Mouse (Mus musculus): ENCODE results near the gene Fam102a. TPM values are rescaled to one million over a fixed set of nuclear protein-coding genes. Genes with fewer than 3 reads are reported as not detected.

Gene Fam102a
- total and polyA plus RNA-seq, 3 experiments = 28.7 to 35.0 (median 32.7) TPM

- Histone ChIP-seq H3K9me3 (replicated peaks) (no peaks in the 10 kb centered on the region), H3K4me1 (ENCODE audit: insufficient read depth, low read depth, low read length) (peaks cover 28% of the 10 kb centered on the region), H3K36me3 (replicated peaks) (peaks cover 78% of the 10 kb centered on the region), H3K4me3 (ENCODE audit: low read depth, low read length) (no peak overlapping the region), H3K27me3 (ENCODE audit: insufficient read depth, low read length) (peaks cover 15% of the 10 kb centered on the region; the same call in 1 of the 2 replicates)
- no peak for TF ChIP-seq CTCF (IDR thresholded peaks at IDR 0.05; ENCODE audit: low read depth, low read length)
- TF ChIP-seq GATA1 (IDR thresholded peaks at IDR 0.05; ENCODE audit: borderline replicate concordance, low read length) = no peak
- TF ChIP-seq POLR2AphosphoS5 (IDR thresholded peaks at IDR 0.05; ENCODE audit: insufficient replicate concordance, low read depth, low read length) = no peak
- TF ChIP-seq GATA2 (IDR thresholded peaks at IDR 0.05; ENCODE audit: borderline replicate concordance, low read depth, low read length) = no peak
- no peak for TF ChIP-seq TAL1 (conservative IDR thresholded peaks at IDR 0.05; ENCODE audit: low read depth, low read length)
- ATAC-seq (ENCODE audit: extremely low read depth, insufficient number of reproducible peaks, low FRiP score, poor library complexity, severe bottlenecking) = no peak
- DNase-seq (ENCODE audit: low spot score) = no peak
Measured at GRCm38 (mm10) chr2:32551236-32551635, 16.1 kb downstream of the Fam102a start.

GRCm38 (mm10) chr2:32553592-32554148 is 18.5 kb downstream of the Fam102a start:
- Histone ChIP-seq H3K4me3 (ENCODE audit: low read depth, low read length) (no peak overlapping the region), H3K4me1 (ENCODE audit: insufficient read depth, low read depth, low read length) (peaks cover 34% of the 10 kb centered on the region), H3K9me3 (replicated peaks) (no peaks in the 10 kb centered on the region), H3K36me3 (replicated peaks) (peaks cover 80% of the 10 kb centered on the region), H3K27me3 (ENCODE audit: insufficient read depth, low read length) (peaks cover 21% of the 10 kb centered on the region; the same call in 1 of the 2 replicates)
- TF ChIP-seq POLR2AphosphoS5 (IDR thresholded peaks at IDR 0.05; ENCODE audit: insufficient replicate concordance, low read depth, low read length) (no peak), TAL1 (conservative IDR thresholded peaks at IDR 0.05; ENCODE audit: low read depth, low read length) (no peak)
- DNase-seq (ENCODE audit: low spot score) (no peak), ATAC-seq (ENCODE audit: extremely low read depth, insufficient number of reproducible peaks, low FRiP score, poor library complexity, severe bottlenecking) (no peak)

GRCm38 (mm10) chr2:32555484-32555883 is 20.4 kb downstream of the Fam102a start:
- no peaks in the 10 kb centered on the region for H3K9me3 ChIP-seq (replicated peaks)
- peaks cover 16% of the 10 kb centered on the region; the same call in 1 of the 2 replicates for H3K27me3 ChIP-seq (ENCODE audit: insufficient read depth, low read length)
- no peak overlapping the region for H3K4me3 ChIP-seq (ENCODE audit: low read depth, low read length)
- ATAC-seq (ENCODE audit: extremely low read depth, insufficient number of reproducible peaks, low FRiP score, poor library complexity, severe bottlenecking) = no peak
- peaks cover 80% of the 10 kb centered on the region for H3K36me3 ChIP-seq (replicated peaks)
- TF ChIP-seq CTCF (IDR thresholded peaks at IDR 0.05; ENCODE audit: low read depth, low read length) (no peak), GATA2 (IDR thresholded peaks at IDR 0.05; ENCODE audit: borderline replicate concordance, low read depth, low read length) (no peak), POLR2AphosphoS5 (IDR thresholded peaks at IDR 0.05; ENCODE audit: insufficient replicate concordance, low read depth, low read length) (no peak), GATA1 (IDR thresholded peaks at IDR 0.05; ENCODE audit: borderline replicate concordance, low read length) (no peak), TAL1 (conservative IDR thresholded peaks at IDR 0.05; ENCODE audit: low read depth, low read length) (no peak)
- H3K4me1 ChIP-seq (ENCODE audit: insufficient read depth, low read depth, low read length) = peaks cover 38% of the 10 kb centered on the region
- DNase-seq (ENCODE audit: low spot score) = no peak

- TF ChIP-seq GATA1 (IDR thresholded peaks at IDR 0.05; ENCODE audit: borderline replicate concordance, low read length) (no peak), CTCF (IDR thresholded peaks at IDR 0.05; ENCODE audit: low read depth, low read length) (no peak), GATA2 (IDR thresholded peaks at IDR 0.05; ENCODE audit: borderline replicate concordance, low read depth, low read length) (no peak)
- peaks cover 40% of the 10 kb centered on the region for H3K4me1 ChIP-seq (ENCODE audit: insufficient read depth, low read depth, low read length)
- H3K36me3 ChIP-seq (replicated peaks) = peaks cover 82% of the 10 kb centered on the region
- ATAC-seq (ENCODE audit: extremely low read depth, insufficient number of reproducible peaks, low FRiP score, poor library complexity, severe bottlenecking) = no peak
- no peak for DNase-seq (ENCODE audit: low spot score)
- no peaks in the 10 kb centered on the region for H3K9me3 ChIP-seq (replicated peaks)
- no peak overlapping the region for H3K4me3 ChIP-seq (ENCODE audit: low read depth, low read length)
- H3K27me3 ChIP-seq (ENCODE audit: insufficient read depth, low read length) = peaks cover 13% of the 10 kb centered on the region; the same call in 1 of the 2 replicates
Measured at GRCm38 (mm10) chr2:32556019-32556418, 20.9 kb downstream of the Fam102a start.

GRCm38 (mm10) chr2:32559570-32559969 is 24.4 kb downstream of the Fam102a start:
- H3K36me3 ChIP-seq (replicated peaks) = peaks cover 89% of the 10 kb centered on the region
- H3K4me3 ChIP-seq (ENCODE audit: low read depth, low read length) = no peak overlapping the region
- no peak for ATAC-seq (ENCODE audit: extremely low read depth, insufficient number of reproducible peaks, low FRiP score, poor library complexity, severe bottlenecking)
- H3K4me1 ChIP-seq (ENCODE audit: insufficient read depth, low read depth, low read length) = peaks cover 31% of the 10 kb centered on the region
- DNase-seq (ENCODE audit: low spot score) = no peak
- H3K9me3 ChIP-seq (replicated peaks) = no peaks in the 10 kb centered on the region
- peaks cover 6% of the 10 kb centered on the region; the same call in 1 of the 2 replicates for H3K27me3 ChIP-seq (ENCODE audit: insufficient read depth, low read length)
- TF ChIP-seq GATA2 (IDR thresholded peaks at IDR 0.05; ENCODE audit: borderline replicate concordance, low read depth, low read length) (no peak), CTCF (IDR thresholded peaks at IDR 0.05; ENCODE audit: low read depth, low read length) (no peak), POLR2AphosphoS5 (IDR thresholded peaks at IDR 0.05; ENCODE audit: insufficient replicate concordance, low read depth, low read length) (no peak), GATA1 (IDR thresholded peaks at IDR 0.05; ENCODE audit: borderline replicate concordance, low read length) (no peak), TAL1 (conservative IDR thresholded peaks at IDR 0.05; ENCODE audit: low read depth, low read length) (no peak)

GRCm38 (mm10) chr2:32566536-32567063 is 31.5 kb downstream of the Fam102a start:
- H3K9me3 ChIP-seq (replicated peaks) = no peaks in the 10 kb centered on the region
- TF ChIP-seq GATA1 (IDR thresholded peaks at IDR 0.05; ENCODE audit: borderline replicate concordance, low read length) (no peak), POLR2AphosphoS5 (IDR thresholded peaks at IDR 0.05; ENCODE audit: insufficient replicate concordance, low read depth, low read length) (no peak), TAL1 (conservative IDR thresholded peaks at IDR 0.05; ENCODE audit: low read depth, low read length) (no peak), CTCF (IDR thresholded peaks at IDR 0.05; ENCODE audit: low read depth, low read length) (peak; percentile 81), GATA2 (IDR thresholded peaks at IDR 0.05; ENCODE audit: borderline replicate concordance, low read depth, low read length) (no peak)
- peaks cover 73% of the 10 kb centered on the region for H3K36me3 ChIP-seq (replicated peaks)
- H3K4me1 ChIP-seq (ENCODE audit: insufficient read depth, low read depth, low read length) = peaks cover 24% of the 10 kb centered on the region
- ATAC-seq (ENCODE audit: extremely low read depth, insufficient number of reproducible peaks, low FRiP score, poor library complexity, severe bottlenecking) (no peak), DNase-seq (ENCODE audit: low spot score) (peak; percentile 70)
- no peaks in the 10 kb centered on the region for H3K27me3 ChIP-seq (ENCODE audit: insufficient read depth, low read length)
- H3K4me3 ChIP-seq (ENCODE audit: low read depth, low read length) = no peak overlapping the region

Measured in G1E (cell line).